Mouse (Mus musculus) olfactory bulb, adult 2 months (tissue): ENCODE measurements around the gene Hsd17b12.

Source experiments
- CTCF ChIP-seq: fragments of 200-500 bp; IDR thresholded peaks from 2 replicates; pipeline ENCODE4 v1.5.1; 2012; ENCODE audit warnings: low read depth, mild to moderate bottlenecking, low read length, moderate library complexity; ENCODE audit not compliant: insufficient read depth
- POLR2A ChIP-seq: fragments of 200-500 bp; IDR thresholded peaks from 2 replicates; pipeline ENCODE4 v1.6.1; 2012; ENCODE audit warnings: mild to moderate bottlenecking, low read depth, low read length, moderate library complexity; ENCODE audit not compliant: insufficient read depth

DNA sequence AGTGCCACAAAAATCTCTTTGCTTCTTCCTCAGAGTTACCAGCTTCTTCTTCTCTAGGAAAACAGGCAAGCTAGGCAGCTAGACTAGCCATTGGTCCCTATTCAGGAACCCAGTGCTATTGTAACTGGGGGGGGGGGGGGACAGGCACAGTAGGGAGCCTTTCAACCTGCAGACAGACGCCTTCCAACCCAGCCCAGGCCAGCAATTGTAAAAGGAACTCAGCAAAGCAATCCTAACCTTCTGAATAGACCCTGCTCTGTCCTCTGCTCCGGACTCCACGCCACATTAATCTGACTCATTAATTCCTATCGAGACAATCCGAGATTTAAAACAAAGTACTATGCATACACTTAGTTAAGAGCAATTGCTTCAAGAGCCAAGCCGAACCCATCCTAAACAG is 26.4 kb upstream of the Hsd17b12 start:
- TF ChIP-seq POLR2A (no peak), CTCF (no peak)
